Mouse (Mus musculus) ES-CJ7 (cell line): ENCODE measurements around the gene Smg6.

ENCODE experiments used
- DNase-seq: peaks from one replicate; pipeline ENCODE4 v3.0.0; 2011; ENCODE audit warnings: low read depth, low spot score

Smg6 gene

DNA sequence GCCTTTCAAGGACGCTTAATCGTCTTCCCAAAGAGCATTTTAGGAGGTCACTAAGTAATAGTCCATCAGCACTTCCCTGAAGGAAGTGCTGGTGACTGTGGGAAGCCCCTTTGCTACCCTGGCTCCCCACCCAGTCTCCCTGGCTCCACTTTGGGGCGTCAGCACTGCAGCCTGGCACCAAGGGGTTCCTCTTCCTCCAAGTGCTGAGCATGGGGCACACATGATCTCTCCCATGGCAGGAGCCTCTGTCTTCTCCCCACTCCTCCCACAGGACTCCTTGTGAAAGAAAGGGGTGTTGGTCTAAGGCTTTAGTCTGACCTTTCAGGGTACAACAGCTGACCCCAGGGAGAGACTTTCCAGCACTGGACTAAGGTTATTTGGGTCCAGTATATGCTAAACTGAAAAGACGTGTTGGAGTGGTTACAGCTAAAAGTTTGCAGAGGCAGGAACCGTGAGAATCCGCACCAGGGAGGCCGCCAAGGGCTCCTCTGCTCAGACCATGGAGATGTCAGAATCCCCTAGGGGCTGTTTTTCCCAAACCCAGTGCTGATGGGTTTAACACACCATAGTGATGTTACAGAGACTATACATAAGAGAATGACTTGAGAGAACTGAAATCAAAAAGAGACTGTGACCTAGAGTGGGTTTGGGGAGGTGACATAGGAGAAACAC lies 122.2 kb downstream of the Smg6 start:
- DNase-seq = no peak

- no peak for DNase-seq
Observed at GRCm38 (mm10) chr11:75049146-75049545, 123.5 kb downstream of the Smg6 start.

GRCm38 (mm10) chr11:75049807-75050206 lies 124.2 kb downstream of the Smg6 start:
- DNase-seq = no peak

DNA sequence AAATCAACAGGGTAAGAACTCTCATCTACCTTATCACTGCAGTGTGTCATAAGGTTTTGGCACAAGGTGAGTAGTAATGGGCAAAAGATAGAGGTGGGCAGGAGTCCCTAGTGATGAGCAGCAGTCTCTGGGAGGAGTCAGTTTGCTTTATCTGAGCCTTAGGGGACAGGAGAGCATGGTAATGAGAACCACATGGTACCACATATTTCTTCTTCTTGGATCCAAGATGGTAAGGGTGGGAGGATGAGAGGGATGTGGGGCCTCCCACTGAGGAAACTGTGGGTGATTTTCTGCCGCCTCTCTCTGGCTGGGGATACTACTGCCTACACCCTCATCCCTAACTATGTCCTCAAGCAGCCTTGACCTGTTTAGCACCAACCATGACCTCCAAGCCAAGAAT lies 125.6 kb downstream of the Smg6 start:
- no peak for DNase-seq

GRCm38 (mm10) chr11:75051712-75052550 lies 126.3 kb downstream of the Smg6 start:
- DNase-seq = no peak

DNA sequence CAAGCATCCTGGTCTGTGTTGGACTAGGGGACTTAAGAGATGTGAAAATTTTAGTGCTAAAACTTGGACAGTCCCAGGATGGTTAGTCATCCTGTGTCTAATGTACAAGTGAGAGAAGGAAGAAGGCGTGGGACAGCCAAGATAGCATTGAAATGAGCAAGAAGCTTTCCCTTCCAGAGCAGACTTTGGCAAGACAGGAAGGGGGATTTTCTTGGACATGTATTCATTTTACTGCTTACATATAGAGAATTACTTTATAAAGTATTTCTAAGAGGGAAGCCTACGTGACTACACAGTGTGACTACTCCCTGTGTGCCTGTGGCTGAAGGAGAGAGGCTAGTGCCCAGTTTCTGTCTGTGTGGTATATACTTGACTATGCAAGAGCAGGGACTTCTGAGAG lies 127.4 kb downstream of the Smg6 start:
- DNase-seq = no peak

DNA sequence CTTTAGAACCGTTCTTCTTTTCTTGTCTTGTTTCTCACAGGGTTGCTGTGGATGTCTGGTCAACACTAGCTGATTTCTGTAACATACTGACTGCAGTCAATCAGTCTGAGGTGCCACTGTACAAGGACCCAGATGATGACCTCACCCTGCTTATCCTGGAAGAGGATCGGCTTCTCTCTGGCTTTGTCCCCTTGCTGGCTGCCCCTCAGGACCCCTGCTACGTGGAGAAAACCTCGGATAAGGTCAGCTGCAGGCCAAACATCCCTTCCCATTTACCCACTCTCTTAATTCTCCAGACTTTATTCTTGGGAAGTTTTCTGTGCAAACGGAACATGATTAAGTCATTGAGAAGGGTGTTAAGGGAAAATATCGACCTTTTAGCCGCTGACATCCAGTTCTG lies 128.1 kb downstream of the Smg6 start:
- DNase-seq = no peak

GRCm38 (mm10) chr11:75054184-75054877 lies 128.7 kb downstream of the Smg6 start:
- no peak for DNase-seq

DNA sequence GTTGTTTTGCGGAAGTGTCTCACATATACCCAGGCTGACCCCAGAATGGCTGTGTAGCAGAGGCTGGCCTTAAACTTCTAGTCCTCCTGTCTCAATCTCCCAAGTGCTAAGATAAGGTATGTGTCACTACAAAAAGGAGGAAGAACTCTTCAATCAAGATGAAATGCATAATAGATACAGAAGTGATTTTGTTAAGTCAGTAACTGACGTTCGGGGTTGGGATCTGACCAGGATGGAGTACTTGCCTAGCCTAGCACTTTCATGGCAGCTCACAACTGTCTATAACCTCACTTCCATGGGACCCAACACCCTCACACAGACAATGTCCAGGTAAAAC lies 129.2 kb downstream of the Smg6 start:
- no peak for DNase-seq

DNA sequence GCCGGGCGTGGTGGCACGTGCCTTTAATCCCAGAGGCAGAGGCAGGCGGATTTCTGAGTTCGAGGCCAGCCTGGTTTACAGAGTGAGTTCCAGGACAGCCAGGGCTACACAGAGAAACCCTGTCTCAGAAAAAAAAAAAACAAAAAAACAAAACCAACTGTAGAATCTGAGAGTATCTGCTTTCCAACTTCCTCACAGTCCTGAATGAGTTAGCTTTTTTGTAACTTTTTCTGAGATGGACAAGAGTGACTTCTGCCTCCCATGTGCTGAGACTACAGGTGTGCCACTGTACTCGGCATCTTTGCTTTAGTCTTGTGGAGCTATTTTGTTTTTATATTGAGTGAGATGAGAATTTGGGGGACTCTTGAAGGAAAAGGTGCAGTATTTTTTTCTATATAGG lies 137.0 kb downstream of the Smg6 start:
- no peak for DNase-seq

DNA sequence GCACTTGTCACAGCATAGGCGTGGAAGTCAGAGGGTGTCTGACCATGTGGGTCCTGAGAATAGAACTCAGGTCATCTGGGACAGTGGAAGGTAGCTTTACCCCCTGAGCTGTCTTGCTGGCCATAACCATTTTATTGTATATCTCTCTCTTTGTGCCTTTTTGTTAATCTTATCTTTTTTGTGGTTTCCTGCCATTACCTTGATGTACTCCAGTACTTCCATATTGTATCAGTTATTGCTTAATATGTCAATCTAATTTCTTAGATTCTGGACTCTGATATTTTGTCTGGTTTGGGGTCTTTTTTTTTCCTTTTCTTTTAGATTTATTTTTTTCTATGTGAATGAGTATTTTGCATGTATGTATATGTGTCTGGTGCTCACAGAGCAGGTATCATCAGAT lies 138.6 kb downstream of the Smg6 start:
- DNase-seq = no peak

DNA sequence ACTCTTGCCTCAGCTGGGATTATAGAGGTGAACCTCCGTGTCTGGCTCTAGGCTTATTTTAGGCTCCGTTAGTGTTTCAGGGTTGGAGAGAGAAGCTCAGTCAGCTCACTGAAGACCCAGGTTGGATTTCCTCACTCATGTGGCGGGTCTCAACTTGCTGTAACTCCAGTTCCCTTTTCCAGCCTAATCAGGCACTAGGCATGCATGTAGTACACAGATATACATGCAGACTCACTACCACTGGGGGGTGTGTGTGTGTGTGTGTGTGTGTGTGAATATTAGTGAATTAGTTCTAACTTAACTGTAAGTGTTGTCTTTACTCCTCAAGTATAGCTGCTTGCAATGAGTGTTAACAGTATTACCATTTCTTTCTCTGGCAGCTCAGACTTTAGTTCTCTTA lies 145.7 kb downstream of the Smg6 start:
- peak; percentile 15 for DNase-seq

DNA sequence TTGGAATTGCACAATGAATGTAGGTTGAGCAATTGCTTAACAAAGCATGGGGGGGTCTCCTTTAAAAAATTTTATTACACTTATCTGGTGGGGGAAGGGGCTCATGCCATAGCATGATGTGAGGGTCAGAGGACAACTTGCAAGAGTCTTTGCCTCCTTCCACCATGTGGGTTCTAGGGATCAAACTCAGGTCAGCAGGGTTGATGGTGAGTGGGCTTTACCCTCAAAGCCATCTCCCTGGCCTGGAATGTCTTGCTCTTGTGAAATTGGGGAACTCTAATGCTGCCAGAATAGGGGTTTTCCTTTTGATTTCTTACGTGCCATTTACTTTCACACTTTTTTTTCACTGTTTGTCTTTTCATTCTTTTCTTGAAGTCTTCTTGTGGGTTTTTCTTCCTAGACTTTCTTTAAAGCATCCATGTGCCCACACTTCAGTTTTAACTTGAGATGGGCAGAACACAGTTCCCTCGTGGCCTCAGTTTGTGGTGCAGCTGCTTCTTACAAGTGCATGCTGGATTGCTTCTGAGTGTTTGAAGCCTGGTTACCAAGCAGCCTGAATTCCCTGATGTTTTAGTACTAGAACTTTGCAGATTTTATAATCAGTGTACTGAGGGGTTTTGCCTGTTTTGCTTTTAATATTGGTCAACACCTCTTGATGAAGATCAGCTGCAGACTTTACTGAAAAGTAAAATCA lies 147.5 kb downstream of the Smg6 start:
- DNase-seq = no peak

DNA sequence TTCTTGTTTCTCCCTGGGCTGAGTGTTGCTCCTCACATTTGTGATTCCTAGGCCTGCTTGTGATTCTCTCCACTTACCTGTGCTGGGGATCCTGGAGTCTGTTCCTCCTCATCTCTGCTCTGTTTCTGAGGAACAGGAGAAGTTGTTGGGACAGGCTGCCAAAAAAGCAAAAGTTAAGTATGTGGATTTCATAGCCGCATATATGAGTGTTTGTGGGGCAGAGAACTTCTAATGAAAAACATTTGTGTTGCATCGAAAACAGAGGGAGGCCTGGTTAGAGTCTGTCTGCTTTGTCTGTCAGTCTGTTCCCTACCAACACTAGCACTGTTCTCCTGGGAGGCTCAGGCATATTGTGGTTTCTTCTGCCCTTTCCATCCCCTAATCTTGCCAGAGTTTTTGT lies 148.1 kb downstream of the Smg6 start:
- DNase-seq = no peak

- no peak for DNase-seq
Observed at GRCm38 (mm10) chr11:75074543-75074942, 148.9 kb downstream of the Smg6 start.

GRCm38 (mm10) chr11:75078616-75079015 lies 153.0 kb downstream of the Smg6 start:
- no peak for DNase-seq

GRCm38 (mm10) chr11:75083031-75083430 lies 157.4 kb downstream of the Smg6 start:
- DNase-seq = no peak

- no peak for DNase-seq
Observed at GRCm38 (mm10) chr11:75092159-75092558, 166.5 kb downstream of the Smg6 start.

GRCm38 (mm10) chr11:75092656-75093055 lies 167.0 kb downstream of the Smg6 start:
- DNase-seq = no peak

DNA sequence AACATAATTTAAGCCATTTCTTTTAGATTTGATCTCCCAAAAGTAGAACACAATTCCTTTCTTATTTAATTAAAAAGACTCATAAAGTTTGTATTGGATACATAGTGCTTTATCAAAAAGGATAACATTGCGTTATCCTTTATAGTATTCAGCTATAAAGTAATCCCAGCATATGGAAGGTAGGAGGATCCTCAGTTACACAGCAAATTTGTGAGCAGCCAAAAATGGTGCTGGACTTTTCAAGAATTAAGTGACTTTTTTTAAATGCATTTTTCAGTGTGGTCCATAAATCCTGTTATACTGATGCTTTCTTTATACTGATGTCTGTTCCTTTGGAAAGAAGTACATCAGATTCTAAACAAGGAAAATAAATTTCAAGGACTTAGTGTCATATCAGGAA lies 169.1 kb downstream of the Smg6 start:
- no peak for DNase-seq

DNA sequence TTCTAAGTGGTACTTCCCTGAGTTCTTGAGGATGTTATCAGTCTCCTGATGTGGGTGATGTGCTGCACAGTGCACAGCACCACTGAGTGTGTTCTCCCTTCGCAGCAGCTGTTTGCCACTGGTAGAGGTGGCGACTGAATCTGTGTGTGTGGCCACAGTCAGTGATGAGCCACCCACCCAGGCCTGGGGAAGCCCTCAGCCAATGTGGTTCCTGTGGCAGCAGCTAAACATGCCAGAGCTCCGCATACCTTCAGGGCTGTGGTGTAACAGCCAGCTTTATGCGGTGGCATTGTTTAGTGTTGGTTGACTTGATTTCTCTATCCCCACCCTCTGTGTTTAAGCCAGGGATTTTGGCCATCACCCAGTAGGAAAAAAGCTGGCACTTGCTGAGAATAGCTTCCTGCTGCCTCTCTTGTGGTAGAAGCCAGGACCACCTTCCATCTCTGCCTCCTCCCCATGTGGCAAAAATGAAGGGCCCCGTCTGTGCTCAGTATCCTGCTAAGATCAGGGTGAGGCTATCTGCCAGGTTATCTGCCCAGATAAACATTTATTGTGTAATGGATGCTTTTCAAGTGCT lies 177.2 kb downstream of the Smg6 start:
- no peak for DNase-seq

DNA sequence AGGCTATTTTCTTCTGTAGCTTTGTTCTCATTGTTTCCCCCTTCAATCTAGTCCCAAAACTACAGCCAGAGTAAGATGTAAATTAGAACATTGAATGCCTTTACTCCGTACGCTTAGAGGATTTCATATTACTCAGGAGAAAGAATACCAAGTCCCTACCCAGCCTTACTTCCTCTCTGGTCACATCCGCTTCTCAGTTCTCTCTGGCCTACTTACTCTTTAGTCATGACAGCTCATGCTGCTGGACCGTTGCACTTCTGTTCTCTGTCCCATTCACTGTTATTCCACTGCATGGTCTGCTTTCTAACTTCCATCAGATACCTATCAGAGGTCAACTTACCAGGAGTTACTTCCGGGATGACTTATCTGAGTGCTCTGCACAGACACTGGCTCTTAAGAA lies 181.0 kb downstream of the Smg6 start:
- DNase-seq = no peak
